Mouse (Mus musculus) kidney, adult 9 months (tissue): ENCODE data around the gene Lysmd4.
"Not testable (repeated sequence)": the region's sequence is repeated elsewhere in the genome, so short reads cannot be mapped to it uniquely, and the experiment has no call there.

Experiments used
- DNase-seq: peaks from one replicate; pipeline ENCODE4 v3.0.0; 2022

The Lysmd4 gene

DNA sequence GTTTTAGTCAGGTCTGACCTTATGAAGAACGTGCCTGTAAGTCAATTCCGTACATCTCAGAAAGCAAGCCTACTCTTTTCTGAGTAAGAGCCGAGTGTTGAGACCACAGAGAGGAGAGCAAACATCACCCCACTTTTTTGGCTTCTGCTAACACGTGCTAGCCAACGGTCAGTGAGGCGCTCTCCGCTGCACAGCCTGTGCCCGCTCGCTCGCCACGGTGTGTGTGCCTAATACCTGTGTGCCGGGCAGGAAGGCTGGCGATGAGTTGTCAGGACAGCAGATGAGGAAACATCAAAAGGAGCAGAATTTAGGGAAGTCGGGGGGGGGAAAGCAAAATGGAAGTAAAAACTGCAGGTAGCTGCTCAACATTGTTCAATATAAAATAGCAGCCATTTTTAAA lies 10.2 kb downstream of the Lysmd4 start:
- no peak for DNase-seq

- peak; percentile 50 for DNase-seq
Measured at GRCm38 (mm10) chr7:67234797-67235196, 12.5 kb downstream of the Lysmd4 start.

DNA sequence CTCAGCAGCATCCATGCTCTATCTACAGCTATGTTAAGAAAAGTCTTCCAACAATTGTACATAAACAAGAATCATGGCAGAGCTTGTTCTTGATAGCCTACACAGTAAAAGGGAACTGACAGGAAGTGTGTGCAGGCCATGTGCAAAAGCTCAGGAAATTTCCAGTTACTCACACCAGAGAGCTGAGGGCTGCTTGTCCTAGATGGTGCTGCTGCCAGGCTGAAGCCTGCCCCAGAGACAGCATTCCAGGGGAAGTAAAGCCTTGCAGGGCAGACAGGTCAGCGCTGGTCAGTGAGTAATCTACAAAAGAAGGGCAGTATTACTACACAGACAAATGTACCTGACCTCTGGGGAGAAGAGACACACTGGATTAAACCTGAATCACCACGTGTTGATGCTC lies 14.0 kb downstream of the Lysmd4 start:
- no peak for DNase-seq

- DNase-seq, result no peak
Measured at GRCm38 (mm10) chr7:67237752-67238151, 15.4 kb downstream of the Lysmd4 start.

DNA sequence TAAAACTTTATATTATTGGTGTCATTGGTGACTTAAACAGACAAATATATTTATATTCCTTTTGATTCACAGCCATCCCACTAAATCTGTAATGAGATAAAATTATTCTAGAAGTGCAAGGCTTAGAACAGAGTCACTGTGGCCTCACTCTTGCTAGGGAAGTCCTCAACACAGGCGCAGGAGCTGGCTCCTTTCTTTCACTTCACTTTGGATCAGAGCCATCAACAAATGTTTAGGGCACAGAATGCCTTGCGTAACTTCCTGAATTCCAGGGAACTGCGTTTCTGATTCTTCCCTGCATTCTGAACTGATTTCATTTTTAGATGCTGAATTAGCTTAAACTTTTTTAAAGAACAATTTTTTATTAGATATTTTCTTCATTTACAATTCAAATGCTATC lies 19.6 kb downstream of the Lysmd4 start:
- DNase-seq, result no peak

DNA sequence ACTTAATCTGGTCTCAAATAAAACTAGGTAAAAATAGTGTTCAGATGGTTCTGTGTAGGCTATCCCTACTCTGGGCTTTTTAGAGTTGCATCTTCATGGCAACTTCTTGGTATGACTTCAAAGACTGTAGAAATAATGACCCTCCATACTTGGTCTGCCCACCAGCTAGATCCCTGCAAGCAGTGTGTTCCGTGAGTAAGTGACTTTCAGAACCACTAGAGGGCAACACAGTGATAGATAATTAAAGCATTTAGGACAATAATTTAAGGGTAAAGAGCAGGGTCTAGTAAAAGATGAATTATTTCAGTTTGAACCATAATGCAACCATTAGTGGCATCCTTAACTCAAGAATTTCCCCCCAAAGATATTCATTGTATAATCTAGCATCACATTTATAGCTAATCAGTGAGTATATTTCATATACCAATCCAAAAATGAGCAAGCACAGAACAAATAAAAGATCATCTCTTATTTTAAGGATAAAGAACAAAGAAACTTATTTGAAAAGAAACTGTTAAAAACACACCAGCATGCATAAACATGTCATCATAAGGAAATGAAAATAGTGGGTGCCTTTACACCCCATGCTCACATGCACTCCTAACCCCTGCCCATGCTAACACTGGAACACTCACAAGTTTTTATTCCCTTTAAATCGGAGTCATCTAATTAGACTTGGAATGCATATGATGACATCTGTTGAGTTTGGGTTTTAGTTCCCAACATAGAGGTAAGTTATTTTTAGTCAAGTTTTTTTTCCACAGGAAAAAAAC lies 21.0 kb downstream of the Lysmd4 start:
- DNase-seq, result peak; percentile 66

DNA sequence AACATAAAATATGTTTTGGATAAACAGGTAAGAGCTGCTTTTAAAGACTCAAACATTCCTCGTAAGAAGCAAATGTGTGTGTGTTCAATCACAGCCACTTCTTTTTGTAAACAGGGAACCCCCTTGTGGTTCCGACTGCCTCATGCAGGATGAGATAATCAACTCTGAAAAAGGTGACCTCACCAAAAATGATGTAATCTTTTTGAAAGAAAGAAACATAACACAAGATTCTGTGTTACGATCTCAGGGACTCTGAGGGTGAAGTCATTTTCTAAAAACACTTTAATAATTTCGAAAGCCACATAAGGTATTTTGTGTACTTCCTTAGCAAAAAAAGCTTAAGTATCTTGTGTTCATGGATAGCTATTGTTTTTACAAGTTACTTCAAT lies 21.5 kb downstream of the Lysmd4 start:
- no peak for DNase-seq

DNA sequence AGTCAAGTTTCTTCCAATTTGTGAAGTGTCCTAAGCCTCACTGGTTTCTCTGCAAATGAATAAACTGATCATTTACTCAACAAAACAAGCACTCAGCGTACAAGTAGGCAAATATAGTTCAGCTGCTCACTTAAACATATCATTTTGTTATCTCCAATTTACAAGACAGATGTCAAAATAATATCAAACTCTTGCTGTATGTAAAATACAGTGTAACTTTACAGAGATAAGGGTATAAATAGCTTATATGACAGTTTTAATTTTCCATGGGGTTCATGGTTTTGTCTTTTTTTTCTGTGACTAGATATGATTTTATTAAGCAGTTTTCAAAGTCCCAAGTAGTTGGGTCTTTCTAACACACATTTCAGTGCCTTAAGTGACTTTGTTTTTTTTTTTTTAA lies 22.9 kb downstream of the Lysmd4 start:
- no peak for DNase-seq

GRCm38 (mm10) chr7:67246067-67246466 lies 23.7 kb downstream of the Lysmd4 start:
- DNase-seq, result no peak

- DNase-seq, result peak; percentile 72
Measured at GRCm38 (mm10) chr7:67259828-67260563, 37.7 kb downstream of the Lysmd4 start.

- not testable (repeated sequence) for DNase-seq
Measured at GRCm38 (mm10) chr7:67270447-67270846, 48.1 kb downstream of the Lysmd4 start.

- no peak for DNase-seq
Measured at GRCm38 (mm10) chr7:67283581-67283980, 61.2 kb downstream of the Lysmd4 start.

DNA sequence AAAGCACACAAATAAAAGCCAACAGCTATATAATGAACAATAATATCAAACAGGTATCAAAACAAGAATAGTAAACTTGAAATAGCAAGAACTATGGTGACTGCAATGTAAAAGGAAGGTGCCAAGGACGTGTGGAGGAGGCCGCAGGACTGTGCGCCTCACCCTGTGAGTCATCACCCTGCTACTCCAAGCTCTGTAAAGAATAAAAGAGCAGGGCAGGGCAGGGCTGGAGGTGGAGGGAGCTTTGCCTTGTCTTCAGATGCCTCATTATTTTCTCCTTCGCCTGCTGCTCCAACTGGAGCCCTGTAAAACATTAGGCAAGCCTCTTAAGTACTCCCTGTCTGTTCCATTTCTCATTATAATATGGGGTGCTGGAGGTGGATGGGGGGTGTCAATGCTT lies 65.1 kb downstream of the Lysmd4 start:
- no peak for DNase-seq

DNA sequence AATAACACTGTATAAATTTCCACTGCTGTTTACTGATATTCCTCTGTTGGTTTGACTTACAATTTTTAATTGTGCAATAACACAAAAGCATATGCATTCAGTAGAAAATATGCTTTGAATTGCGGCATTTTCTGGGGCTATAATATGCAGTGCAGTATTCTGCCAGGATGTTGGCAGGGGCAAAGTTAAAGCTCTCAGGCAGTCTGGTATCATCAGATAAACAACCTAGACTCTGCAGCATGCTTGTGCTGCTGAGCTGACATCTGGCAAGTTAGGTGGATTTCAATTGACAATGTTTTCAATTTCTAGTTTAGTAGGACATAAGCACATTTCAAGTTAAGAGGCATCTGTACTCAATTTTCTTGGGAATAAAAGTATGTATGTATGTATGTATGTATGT lies 69.0 kb downstream of the Lysmd4 start:
- DNase-seq, result no peak

GRCm38 (mm10) chr7:67296419-67296818 lies 74.1 kb downstream of the Lysmd4 start:
- no peak for DNase-seq

GRCm38 (mm10) chr7:67304937-67305336 lies 82.6 kb downstream of the Lysmd4 start:
- no peak for DNase-seq

DNA sequence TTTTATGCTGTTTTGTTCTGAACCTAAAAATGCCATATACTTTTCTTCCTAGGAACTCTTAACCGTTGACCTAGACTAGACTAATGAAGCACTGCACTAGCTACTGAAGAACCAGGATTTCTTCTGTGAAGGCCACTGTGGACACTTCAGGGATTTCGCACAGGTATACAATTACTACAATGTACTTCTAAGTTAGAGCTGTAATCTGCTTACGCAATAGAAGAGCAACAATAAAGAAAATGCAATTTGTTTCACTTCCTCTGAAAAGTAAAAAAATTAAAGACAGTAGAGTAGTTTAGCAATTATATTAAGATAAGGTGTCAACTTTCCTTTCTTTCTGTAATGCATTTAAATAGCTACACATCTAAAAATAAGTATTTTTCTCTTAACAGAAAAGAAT lies 84.7 kb downstream of the Lysmd4 start:
- no peak for DNase-seq

DNA sequence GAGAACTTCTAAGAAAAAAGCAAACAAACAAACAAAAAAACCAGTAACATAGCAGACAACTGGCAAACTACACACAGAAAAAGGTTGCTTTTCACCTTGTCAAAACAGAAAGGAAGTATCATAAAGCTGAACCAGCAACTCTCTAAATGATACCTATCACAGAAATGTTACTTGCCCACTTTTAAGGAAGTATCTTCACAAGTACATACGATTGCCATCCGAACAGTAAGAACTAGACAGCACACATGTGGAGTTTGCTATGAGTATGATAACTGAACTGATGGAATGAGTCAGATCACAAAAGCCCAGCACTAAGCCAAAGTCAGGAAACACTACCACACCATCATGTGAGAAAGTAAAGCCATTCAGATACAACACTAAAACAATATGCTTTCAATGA lies 85.8 kb downstream of the Lysmd4 start:
- DNase-seq, result no peak

DNA sequence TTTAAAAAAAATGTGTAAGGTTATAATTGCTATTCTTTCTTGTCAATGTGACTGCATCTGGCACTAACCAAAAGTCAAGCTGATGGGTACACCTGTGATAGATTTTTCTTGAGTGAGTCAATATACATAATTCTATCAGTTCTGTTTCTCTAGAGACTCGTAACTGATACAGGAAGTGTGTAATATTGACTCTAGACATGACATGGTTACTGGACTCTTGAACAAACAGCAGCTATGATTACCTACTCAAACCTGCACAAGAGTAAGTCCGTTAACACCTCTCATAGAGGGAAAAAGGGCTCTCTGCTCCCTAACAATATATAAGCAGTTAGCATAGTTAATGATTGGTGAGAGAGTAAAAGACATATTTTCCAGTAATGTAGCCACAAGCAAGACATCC lies 87.8 kb downstream of the Lysmd4 start:
- no peak for DNase-seq

- no peak for DNase-seq
Measured at GRCm38 (mm10) chr7:67313200-67313599, 90.9 kb downstream of the Lysmd4 start.

DNA sequence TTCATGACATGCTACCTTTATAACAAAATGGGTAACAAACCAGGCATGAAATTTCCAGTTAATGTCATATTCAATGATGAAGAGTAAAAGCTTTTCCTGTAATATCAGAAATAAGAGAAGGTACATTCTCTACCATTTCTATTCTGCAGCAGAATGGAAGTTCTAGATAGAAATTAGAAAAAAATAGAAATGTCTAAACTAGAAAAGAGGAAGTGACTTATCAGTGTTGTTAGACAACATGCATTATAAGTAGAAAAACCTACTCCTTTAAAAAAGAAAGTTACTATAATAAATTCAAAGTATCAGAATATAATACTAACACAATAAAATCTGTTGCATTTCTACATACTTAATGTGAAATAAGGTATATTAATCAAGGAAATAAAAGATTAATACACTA lies 96.4 kb downstream of the Lysmd4 start:
- DNase-seq, result no peak

- DNase-seq, result no peak
Measured at GRCm38 (mm10) chr7:67320359-67320758, 98.0 kb downstream of the Lysmd4 start.

DNA sequence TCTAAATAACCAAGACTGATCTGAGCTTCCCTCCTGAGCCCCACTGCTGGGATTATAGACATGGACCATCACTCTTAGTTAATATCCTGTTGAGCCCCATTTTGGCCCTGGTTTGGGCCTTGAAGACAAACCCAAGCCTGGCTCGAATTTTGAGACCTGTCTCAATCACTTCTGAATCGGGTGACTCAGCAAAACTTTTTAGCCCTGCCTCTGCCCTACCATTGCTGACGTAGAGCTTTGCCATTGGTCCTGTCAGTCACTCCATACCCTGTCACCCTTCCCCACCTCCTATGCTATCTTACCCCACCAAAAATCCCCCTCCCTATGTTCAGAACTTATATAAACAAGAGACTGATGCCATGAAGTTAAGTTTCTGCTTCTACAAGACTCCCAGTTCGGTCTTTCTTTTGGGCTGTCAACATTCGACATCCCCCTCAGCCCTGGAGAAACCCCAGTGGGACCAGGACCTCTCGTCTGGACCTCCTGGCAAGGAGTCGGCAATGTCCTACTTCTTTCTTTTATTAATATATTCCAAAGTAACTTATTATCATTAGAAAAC lies 119.8 kb downstream of the Lysmd4 start:
- DNase-seq, result no peak

- DNase-seq, result no peak
Measured at GRCm38 (mm10) chr7:67344443-67344842, 122.1 kb downstream of the Lysmd4 start.
